Mouse (Mus musculus): ENCODE data around the gene Mrgpra4. TPM values are rescaled to one million over a fixed set of nuclear protein-coding genes. Genes with fewer than 3 reads are reported as not detected.

Gene Mrgpra4
- not detected in 2 replicates for polyA plus RNA-seq (2015; fragmentation: Nextera tagmentation; extraction: Ambion mirVana)

- Histone ChIP-seq H3K4me3 (ENCODE audit: low read depth, low read length) (no peak within 1 kb of the TSS), H3K27ac (ENCODE audit: low read length) (no peak within 1 kb of the TSS), H3K9me3 (replicated peaks; ENCODE audit: control insufficient read depth, low read length, poor library complexity, severe bottlenecking) (no peaks in the 10 kb centered on the region), H3K4me2 (ENCODE audit: low read length) (no peak within 1 kb of the TSS), H3K9ac (ENCODE audit: low read depth, low read length) (no peak within 1 kb of the TSS), H3K4me1 (ENCODE audit: control insufficient read depth, insufficient read depth, low read length) (no peaks in the 10 kb centered on the region), H3K36me3 (ENCODE audit: control insufficient read depth, insufficient read depth, low read length) (no peaks in the 10 kb centered on the region), H3K27me3 (ENCODE audit: control insufficient read depth, insufficient read depth, low read depth, low read length) (no peaks in the 10 kb centered on the region)
- ATAC-seq: no peak
- 83% methylated on average over 1 of the region's 1 CpGs for WGBS
These were observed at the start of gene Mrgpra4 for GRCm38 (mm10) chr7:47981995-47982394. Mrgpra4 (minus strand) TSS chr7:47982095.

DNA sequence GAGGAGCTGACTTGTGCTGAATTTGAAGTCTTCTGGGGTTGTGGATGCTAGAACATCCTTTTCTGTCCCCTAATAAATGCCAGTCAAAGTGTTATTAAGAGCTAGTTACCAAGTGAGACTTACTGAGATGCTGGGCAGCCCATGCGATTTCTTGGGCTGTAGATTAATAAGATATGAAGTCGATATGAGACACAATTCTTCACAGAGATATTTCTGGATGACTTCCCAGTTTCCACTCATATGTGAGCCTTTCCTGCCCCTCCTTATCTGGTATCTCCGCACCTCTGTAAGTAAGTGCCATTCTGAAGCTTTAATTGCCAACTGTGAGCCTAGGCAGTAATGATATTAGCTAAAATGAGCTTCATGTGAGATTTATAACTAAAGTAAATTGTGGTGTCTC is 45.6 kb upstream of the Mrgpra4 start, which contains the start of gene Mrgprx1:
TSS of gene Mrgprx1 (minus strand) at position 101 of the 400 bp plus-strand sequence.
- no peak within 1 kb of the TSS for H3K4me3 ChIP-seq (ENCODE audit: low read depth, low read length)
- H3K9ac ChIP-seq (ENCODE audit: low read depth, low read length): no peak within 1 kb of the TSS
- H3K27me3 ChIP-seq (ENCODE audit: control insufficient read depth, insufficient read depth, low read depth, low read length): no peaks in the 10 kb centered on the region
- H3K4me2 ChIP-seq (ENCODE audit: low read length): no peak within 1 kb of the TSS
- no peaks in the 10 kb centered on the region for H3K4me1 ChIP-seq (ENCODE audit: control insufficient read depth, insufficient read depth, low read length)
- ATAC-seq: no peak
- WGBS: 87% methylated on average over 3 of the region's 3 CpGs
- no peaks in the 10 kb centered on the region for H3K9me3 ChIP-seq (replicated peaks; ENCODE audit: control insufficient read depth, low read length, poor library complexity, severe bottlenecking)
- no peaks in the 10 kb centered on the region for H3K36me3 ChIP-seq (ENCODE audit: control insufficient read depth, insufficient read depth, low read length)
- H3K27ac ChIP-seq (ENCODE audit: low read length): no peak within 1 kb of the TSS

GRCm38 (mm10) chr7:48017874-48018273 is 36.0 kb upstream of the Mrgpra4 start:
- WGBS: 72% methylated on average over 2 of the region's 2 CpGs
- Histone ChIP-seq H3K27me3 (ENCODE audit: control insufficient read depth, insufficient read depth, low read depth, low read length) (no peaks in the 10 kb centered on the region), H3K4me2 (ENCODE audit: low read length) (no peak overlapping the region)

GRCm38 (mm10) chr7:47995689-47996088 is 13.8 kb upstream of the Mrgpra4 start:
- Histone ChIP-seq H3K9me3 (replicated peaks; ENCODE audit: control insufficient read depth, low read length, poor library complexity, severe bottlenecking) (no peaks in the 10 kb centered on the region), H3K27me3 (ENCODE audit: control insufficient read depth, insufficient read depth, low read depth, low read length) (no peaks in the 10 kb centered on the region), H3K36me3 (ENCODE audit: control insufficient read depth, insufficient read depth, low read length) (no peaks in the 10 kb centered on the region), H3K4me2 (ENCODE audit: low read length) (no peak overlapping the region), H3K4me1 (ENCODE audit: control insufficient read depth, insufficient read depth, low read length) (no peaks in the 10 kb centered on the region), H3K4me3 (ENCODE audit: low read depth, low read length) (no peak overlapping the region), H3K27ac (ENCODE audit: low read length) (no peak overlapping the region), H3K9ac (ENCODE audit: low read depth, low read length) (no peak overlapping the region)
- WGBS: 73% methylated on average over 3 of the region's 3 CpGs
- no peak for ATAC-seq

More at GRCm38 (mm10) chr7:48017874-48018273, 36.0 kb upstream of the Mrgpra4 start:
- no peak overlapping the region for H3K4me3 ChIP-seq (ENCODE audit: low read depth, low read length)
- ATAC-seq: no peak
- no peaks in the 10 kb centered on the region for H3K4me1 ChIP-seq (ENCODE audit: control insufficient read depth, insufficient read depth, low read length)
- H3K9me3 ChIP-seq (replicated peaks; ENCODE audit: control insufficient read depth, low read length, poor library complexity, severe bottlenecking): no peaks in the 10 kb centered on the region
- no peaks in the 10 kb centered on the region for H3K36me3 ChIP-seq (ENCODE audit: control insufficient read depth, insufficient read depth, low read length)
- H3K9ac ChIP-seq (ENCODE audit: low read depth, low read length): no peak overlapping the region
- no peak overlapping the region for H3K27ac ChIP-seq (ENCODE audit: low read length)

- Histone ChIP-seq H3K4me1 (ENCODE audit: control insufficient read depth, insufficient read depth, low read length) (no peaks in the 10 kb centered on the region), H3K36me3 (ENCODE audit: control insufficient read depth, insufficient read depth, low read length) (no peaks in the 10 kb centered on the region)
These were observed 4.9 kb upstream of the Mrgpra4 start for GRCm38 (mm10) chr7:47986752-47987151.

More at GRCm38 (mm10) chr7:47986752-47987151, 4.9 kb upstream of the Mrgpra4 start:
- no peak for ATAC-seq
- H3K4me3 ChIP-seq (ENCODE audit: low read depth, low read length): no peak overlapping the region
- H3K9ac ChIP-seq (ENCODE audit: low read depth, low read length): no peak overlapping the region
- no peaks in the 10 kb centered on the region for H3K27me3 ChIP-seq (ENCODE audit: control insufficient read depth, insufficient read depth, low read depth, low read length)
- no peaks in the 10 kb centered on the region for H3K9me3 ChIP-seq (replicated peaks; ENCODE audit: control insufficient read depth, low read length, poor library complexity, severe bottlenecking)
- 52% methylated on average over 1 of the region's 1 CpGs for WGBS
- H3K4me2 ChIP-seq (ENCODE audit: low read length): no peak overlapping the region
- H3K27ac ChIP-seq (ENCODE audit: low read length): no peak overlapping the region

Other genes starting within 250 kb of the Mrgpra4 start
- gene Mrgprx1, start 45.5 kb upstream of the Mrgpra4 start, polyA plus RNA-seq (2015; fragmentation: Nextera tagmentation; extraction: Ambion mirVana): not detected in 2 replicates
- gene Mrgprb5, start 186.9 kb upstream of the Mrgpra4 start, polyA plus RNA-seq (2015; fragmentation: Nextera tagmentation; extraction: Ambion mirVana): not detected in 2 replicates
- gene Mrgprb4, start 217.2 kb upstream of the Mrgpra4 start, polyA plus RNA-seq (2015; fragmentation: Nextera tagmentation; extraction: Ambion mirVana): not detected in 2 replicates

Measured in midbrain, embryonic 16.5 days (tissue).